Mouse (Mus musculus): ENCODE data around the gene Abcg3.

GRCm38 (mm10) chr5:104979040-104979513, 3.4 kb downstream of the Abcg3 start:
- no peak for TF ChIP-seq CTCF (IDR thresholded peaks at IDR 0.05; ENCODE audit: borderline replicate concordance, control insufficient read depth, extremely low read depth, insufficient read depth, low read length, poor library complexity)
- TF ChIP-seq POLR2A (IDR thresholded peaks at IDR 0.05; ENCODE audit: control insufficient read depth, extremely low read depth, insufficient read depth, low read length, poor library complexity), result no peak

Measured in thymus, adult 2 months (tissue).